Mouse (Mus musculus) cerebellum, postnatal 4 days (tissue): Measurements from ENCODE around the gene Dap3.
"Not testable (repeated sequence)": the region's sequence is repeated elsewhere in the genome, so short reads cannot be mapped to it uniquely, and the experiment has no call there.

ENCODE experiments used
- DNase-seq, 2 experiments: peaks; one replicate each; pipeline ENCODE4 v3.0.0; 2022; ENCODE audit warnings: low spot score in 2 of 2, mixed read lengths in 1 of 2

Dap3 gene

GRCm38 (mm10) chr3:88950576-88951326, at the start of gene Dap3, which contains the start of gene Ash1l:
Gene Dap3, minus strand, starts transcription at chr3:88951181.
Gene Ash1l, plus strand, starts transcription at chr3:88950622.
- peak; percentile 55 to 74 for DNase-seq

DNA sequence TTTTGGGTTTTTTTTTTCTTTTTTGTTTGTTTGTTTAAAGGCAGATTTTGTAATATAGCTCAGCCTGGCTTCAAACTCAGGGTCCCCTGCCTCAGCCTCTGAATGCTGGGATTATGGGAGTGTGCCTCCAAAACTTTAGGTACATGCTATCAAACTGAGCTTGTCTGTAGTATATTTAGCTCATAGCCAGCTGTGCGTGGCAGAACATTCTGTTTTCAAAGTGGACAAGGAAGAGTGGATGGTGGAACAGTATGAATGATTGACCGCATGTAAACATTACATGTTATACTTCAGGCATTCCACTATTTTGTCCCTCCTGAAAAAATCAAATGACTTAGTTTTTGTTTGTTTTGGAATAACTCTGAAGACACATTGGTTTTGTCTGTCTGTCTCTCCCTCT, 41.8 kb upstream of the Dap3 start:
- no peak for DNase-seq

- DNase-seq: no peak
These were observed 33.0 kb upstream of the Dap3 start for GRCm38 (mm10) chr3:88983921-88984381.

- no peak for DNase-seq
These were observed 30.4 kb upstream of the Dap3 start for GRCm38 (mm10) chr3:88981206-88982010.

GRCm38 (mm10) chr3:88975012-88975411, 24.0 kb upstream of the Dap3 start:
- no peak for DNase-seq

- not testable (repeated sequence) for DNase-seq
These were observed 12.2 kb upstream of the Dap3 start for GRCm38 (mm10) chr3:88963211-88963610.

DNA sequence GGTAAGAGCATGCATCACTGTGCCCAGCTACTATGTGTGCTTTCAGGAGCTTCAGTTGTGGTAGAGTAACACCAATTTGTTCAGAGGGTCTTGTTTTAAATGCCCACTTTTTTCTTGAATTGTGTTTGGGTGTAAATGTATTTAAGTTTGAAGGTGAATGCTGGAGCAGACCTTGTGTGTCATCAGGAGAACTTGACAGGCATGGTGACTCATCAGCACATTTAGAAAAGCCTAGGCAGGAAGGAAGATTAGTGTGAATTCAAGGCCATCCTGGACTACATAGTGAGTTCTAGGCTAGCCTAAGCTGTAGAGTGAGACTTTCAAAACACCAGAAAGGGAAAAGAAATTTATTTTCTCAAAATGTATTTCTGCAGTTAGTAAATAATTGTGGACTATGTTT, 2.8 kb upstream of the Dap3 start:
- DNase-seq: no peak

GRCm38 (mm10) chr3:88953246-88953645, 2.3 kb upstream of the Dap3 start:
- no peak for DNase-seq

DNA sequence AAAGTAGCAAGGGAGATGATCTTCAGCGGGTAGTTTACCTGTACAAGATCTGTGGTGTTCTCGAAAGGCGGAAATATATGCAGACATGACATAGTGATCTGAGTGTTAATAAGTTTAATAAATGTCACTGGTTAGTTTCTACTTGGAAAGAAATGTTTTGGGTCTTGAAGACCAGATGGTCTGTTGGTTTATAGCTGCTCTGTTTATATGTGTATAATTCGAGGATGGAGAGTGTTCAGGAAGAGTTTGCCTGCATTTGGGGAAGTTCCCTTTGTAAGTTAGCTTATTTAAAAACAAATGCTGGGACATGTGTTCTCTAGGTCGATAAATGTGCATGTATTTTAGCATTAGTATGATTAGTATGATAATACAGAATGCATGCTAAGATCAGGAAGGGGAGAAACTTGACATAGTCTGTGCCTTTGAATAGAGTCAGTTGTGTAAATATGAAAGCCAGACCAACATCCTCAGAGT, 383 bp upstream of the Dap3 start:
- no peak for DNase-seq

DNA sequence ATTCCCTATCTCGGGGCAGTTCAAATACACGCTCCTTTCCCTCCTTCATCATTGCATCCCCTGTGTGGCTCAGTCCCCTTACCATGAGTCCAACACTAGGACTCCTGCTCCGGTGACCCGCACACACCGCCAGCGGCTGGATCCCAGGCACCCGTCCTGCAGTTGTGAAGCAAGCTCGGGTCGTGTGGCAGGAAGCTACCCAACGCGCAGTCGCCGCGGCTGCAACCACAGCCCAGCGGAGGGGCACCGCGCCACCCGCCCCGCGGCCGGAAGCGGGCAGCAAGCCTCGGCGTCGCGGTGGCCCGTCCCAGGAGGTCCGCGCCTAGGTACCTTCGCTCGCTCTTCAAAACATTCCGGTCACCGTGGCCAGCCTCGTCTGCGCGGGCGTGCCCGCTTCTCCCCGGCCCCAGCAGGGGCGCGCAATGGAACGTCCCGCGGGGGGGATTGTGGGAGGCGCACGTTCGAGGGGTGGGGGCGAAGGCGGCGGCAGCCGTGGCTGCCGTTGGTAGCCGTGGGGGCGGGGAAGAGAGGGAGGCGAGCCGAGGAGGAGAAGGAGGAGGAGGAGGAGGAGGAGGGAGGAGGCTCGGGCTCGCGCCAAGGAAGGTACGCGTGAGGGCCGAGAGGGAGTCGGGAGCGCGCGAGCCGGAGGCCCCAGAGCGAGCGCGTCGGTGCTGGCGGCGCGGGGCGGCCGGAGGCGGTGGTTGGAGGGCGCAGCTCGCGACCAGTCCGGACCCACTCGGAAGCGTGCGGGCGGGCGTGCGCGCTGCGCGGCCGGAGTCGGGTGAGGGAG, 1.0 kb downstream of the Dap3 start:
- peak; percentile 74 to 85 for DNase-seq

DNA sequence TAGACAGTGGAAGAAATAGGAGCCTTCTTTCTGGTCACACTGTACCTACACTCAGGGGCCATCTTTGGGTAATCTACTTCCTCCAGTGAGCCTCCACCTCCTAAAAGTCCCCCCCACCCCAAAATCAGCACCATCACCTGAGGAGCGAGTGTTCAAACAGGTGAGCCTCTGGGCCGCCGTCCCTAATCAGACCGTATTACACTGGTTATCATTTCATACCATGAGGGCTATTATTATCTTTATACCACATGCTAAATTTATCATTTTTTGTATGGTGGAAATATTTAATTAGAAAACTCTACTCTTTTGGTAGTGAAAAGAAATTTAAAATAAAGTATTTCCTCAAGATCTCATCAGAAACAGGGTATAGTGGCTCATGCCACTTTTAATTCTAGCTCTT, 6.9 kb downstream of the Dap3 start:
- DNase-seq: no peak

- no peak for DNase-seq
These were observed 8.6 kb downstream of the Dap3 start for GRCm38 (mm10) chr3:88942316-88942880.

GRCm38 (mm10) chr3:88939749-88940148, 11.2 kb downstream of the Dap3 start:
- DNase-seq: no peak

DNA sequence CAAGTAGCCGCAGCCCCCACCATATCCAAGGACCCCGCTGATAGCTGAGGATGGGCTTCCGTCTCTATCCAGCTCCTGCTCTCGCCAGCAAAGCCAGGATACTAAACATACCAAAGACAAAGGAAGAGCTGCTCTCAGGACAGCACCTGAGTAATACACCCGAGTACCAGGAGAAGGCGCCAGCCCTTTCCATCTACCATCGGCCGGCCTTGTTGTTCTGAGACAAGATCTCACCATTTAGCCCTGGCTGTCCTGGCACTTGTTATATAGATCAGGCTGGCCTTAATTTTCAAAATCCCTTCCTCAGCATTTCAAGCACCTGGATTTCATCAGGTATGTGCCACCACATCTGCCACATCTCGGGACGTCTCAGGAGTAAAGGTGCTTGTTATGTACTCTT, 11.9 kb downstream of the Dap3 start:
- no peak for DNase-seq

GRCm38 (mm10) chr3:88929501-88929900, 21.5 kb downstream of the Dap3 start:
- DNase-seq: no peak

- DNase-seq: no peak
These were observed 25.3 kb downstream of the Dap3 start for GRCm38 (mm10) chr3:88925651-88926050.

GRCm38 (mm10) chr3:88923989-88924591, 26.9 kb downstream of the Dap3 start:
- no peak for DNase-seq

DNA sequence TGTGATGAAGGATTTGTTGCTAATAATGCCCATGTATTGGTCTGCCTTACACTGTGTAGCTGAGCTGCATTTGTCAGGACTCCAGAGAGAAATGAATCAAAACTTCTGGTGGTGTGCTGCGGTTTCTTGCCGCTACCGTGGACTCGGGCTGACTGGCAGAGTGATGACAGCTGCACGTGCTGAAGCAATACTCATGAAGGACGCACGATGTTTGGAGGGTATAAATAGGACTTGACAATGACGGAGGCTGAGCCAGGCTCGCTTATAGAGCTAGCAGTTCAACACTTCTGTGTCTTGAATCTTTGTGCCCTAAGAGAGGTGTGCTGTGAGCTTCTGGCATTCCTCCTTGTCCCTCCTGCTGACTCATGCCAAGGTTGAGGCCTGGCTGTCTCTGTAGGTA, 29.6 kb downstream of the Dap3 start:
- no peak for DNase-seq

GRCm38 (mm10) chr3:88918981-88919380, 32.0 kb downstream of the Dap3 start:
- DNase-seq: no peak

GRCm38 (mm10) chr3:88914384-88914810, 36.6 kb downstream of the Dap3 start:
- no peak for DNase-seq
